Mouse (Mus musculus): ENCODE data around the gene Flot2. TPM values are rescaled to one million over a fixed set of nuclear protein-coding genes. Genes with fewer than 3 reads are reported as not detected.

The Flot2 gene
- total and polyA plus RNA-seq, 2 experiments from 2014 or later = 77.9 to 95.0 TPM

DNA sequence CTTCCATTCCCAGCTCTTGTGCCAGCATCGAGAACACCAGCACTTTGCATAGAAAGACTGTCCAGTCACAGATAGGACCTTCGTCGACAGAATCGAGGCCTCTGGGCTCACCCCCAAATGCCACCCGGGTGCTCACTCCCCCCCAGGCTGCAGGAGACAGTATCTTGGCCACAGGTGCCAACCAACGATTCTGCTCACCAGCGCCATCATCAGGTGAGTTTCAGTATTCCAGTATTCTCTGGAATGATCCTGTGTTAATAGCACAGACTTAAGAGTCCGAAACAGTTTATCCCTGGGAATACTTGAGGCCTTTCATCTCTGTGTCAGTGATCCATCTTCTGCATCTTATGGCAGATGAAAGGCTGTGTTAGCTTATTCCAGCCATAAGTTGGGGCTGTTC lies 14.1 kb upstream of the Flot2 start:
- DNase-seq (ENCODE audit: low spot score) (no peak), ATAC-seq (ENCODE audit: insufficient read depth, low read depth) (no peak)
- TF ChIP-seq CTCF (IDR thresholded peaks at IDR 0.05; ENCODE audit: low read depth) = peak; percentile 34; the same call in 1 of the 2 replicates
- TF ChIP-seq EP300 (IDR thresholded peaks at IDR 0.05; ENCODE audit: low read depth) = no peak
- 79% methylated on average over 8 of the region's 8 CpGs for WGBS
- Histone ChIP-seq H3K9ac (replicated peaks; ENCODE audit: low read depth, low read length) (no peak overlapping the region), H3K4me1 (ENCODE audit: control insufficient read depth, insufficient read depth) (no peaks in the 10 kb centered on the region), H3K4me2 (ENCODE audit: low read depth, low read length) (no peak overlapping the region), H3K4me3 (ENCODE audit: low read depth, low read length) (no peak overlapping the region), H3K27ac (ENCODE audit: low read depth) (no peak overlapping the region), H3K9me3 (replicated peaks; ENCODE audit: control insufficient read depth, low read length) (no peaks in the 10 kb centered on the region), H3K36me3 (replicated peaks; ENCODE audit: control insufficient read depth, insufficient read depth, low read length) (peaks cover 87% of the 10 kb centered on the region), H3K27me3 (ENCODE audit: control insufficient read depth, insufficient read depth, low read length) (no peaks in the 10 kb centered on the region)

DNA sequence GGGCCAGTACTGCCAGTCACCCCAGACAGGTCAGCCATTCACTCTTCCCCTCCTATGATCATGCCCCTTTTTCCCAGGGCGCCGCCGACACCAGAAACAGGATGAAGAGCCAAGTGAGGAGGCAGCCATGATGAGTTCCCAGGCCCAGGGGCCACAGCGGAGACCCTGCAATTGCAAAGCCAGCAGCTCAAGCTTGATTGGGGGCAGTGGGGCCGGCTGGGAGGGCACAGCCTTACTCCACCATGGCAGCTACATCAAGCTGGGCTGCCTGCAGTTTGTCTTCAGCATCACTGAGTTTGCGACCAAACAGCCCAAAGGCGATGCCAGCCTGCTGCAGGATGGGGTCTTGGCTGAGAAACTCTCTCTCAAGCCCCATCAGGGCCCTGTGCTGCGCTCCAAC lies 8.5 kb upstream of the Flot2 start:
- Histone ChIP-seq H3K9ac (replicated peaks; ENCODE audit: low read depth, low read length) (no peak overlapping the region), H3K27ac (ENCODE audit: low read depth) (no peak overlapping the region), H3K27me3 (ENCODE audit: control insufficient read depth, insufficient read depth, low read length) (no peaks in the 10 kb centered on the region), H3K4me1 (ENCODE audit: control insufficient read depth, insufficient read depth) (peaks cover 13% of the 10 kb centered on the region), H3K4me2 (ENCODE audit: low read depth, low read length) (no peak overlapping the region), H3K4me3 (ENCODE audit: low read depth, low read length) (no peak overlapping the region), H3K9me3 (replicated peaks; ENCODE audit: control insufficient read depth, low read length) (no peaks in the 10 kb centered on the region), H3K36me3 (replicated peaks; ENCODE audit: control insufficient read depth, insufficient read depth, low read length) (peaks cover 57% of the 10 kb centered on the region)
- ATAC-seq (ENCODE audit: insufficient read depth, low read depth) (no peak), DNase-seq (ENCODE audit: low spot score) (no peak)
- TF ChIP-seq CTCF (IDR thresholded peaks at IDR 0.05; ENCODE audit: low read depth) (no peak), EP300 (IDR thresholded peaks at IDR 0.05; ENCODE audit: low read depth) (no peak)
- 86% methylated on average over 8 of the region's 8 CpGs for WGBS

DNA sequence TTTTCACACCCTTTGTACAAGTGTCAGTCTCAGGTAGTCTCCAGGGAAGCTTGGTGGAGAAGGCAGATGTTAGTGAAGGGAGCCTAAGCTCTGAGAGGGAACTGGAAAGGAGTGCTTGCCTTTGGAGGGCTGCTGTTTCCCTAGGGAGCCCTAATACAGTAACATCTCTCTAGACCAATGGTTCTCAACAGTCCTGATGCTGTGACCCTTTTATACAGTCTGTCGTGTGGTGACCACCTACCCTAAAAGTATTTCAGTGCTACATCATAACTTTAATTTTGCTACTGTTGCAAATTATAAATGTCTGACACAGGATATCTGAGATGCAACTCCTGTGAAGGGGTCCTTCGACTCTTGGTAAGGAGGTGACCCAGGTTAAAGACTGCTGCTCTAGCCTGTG lies 7.1 kb upstream of the Flot2 start:
- peaks cover 50% of the 10 kb centered on the region for H3K36me3 ChIP-seq (replicated peaks; ENCODE audit: control insufficient read depth, insufficient read depth, low read length)

DNA sequence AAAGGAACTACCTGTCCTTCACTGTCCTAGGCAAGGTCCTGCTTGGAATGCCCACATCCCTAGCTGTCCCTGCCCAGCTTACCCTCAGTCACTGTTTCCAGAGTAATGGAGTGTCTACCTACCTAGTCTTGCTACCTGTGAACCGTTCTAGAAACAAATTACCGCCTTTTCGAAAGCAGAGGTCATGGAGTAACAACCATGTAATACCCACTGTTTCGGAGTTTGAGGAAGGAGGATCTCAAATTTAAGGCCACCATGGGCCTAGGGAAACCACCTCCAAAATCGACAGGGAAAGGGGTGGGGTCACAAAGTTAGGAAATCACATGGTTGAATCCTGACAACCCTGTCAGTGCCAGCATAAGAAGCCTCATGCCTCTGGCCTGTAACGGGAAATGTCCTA lies 6.3 kb upstream of the Flot2 start:
- Histone ChIP-seq H3K36me3 (replicated peaks; ENCODE audit: control insufficient read depth, insufficient read depth, low read length) (peaks cover 42% of the 10 kb centered on the region), H3K9ac (replicated peaks; ENCODE audit: low read depth, low read length) (0 out of 2 replicates have a peak overlapping the region, but pooled peaks have one; percentile 66), H3K4me2 (ENCODE audit: low read depth, low read length) (peak overlapping the region; percentile 97), H3K9me3 (replicated peaks; ENCODE audit: control insufficient read depth, low read length) (no peaks in the 10 kb centered on the region), H3K27me3 (ENCODE audit: control insufficient read depth, insufficient read depth, low read length) (no peaks in the 10 kb centered on the region), H3K4me1 (ENCODE audit: control insufficient read depth, insufficient read depth) (peaks cover 13% of the 10 kb centered on the region), H3K4me3 (ENCODE audit: low read depth, low read length) (peak overlapping the region; percentile 68), H3K27ac (ENCODE audit: low read depth) (no peak overlapping the region)
- DNase-seq (ENCODE audit: low spot score) (no peak), ATAC-seq (ENCODE audit: insufficient read depth, low read depth) (no peak)
- no peak for TF ChIP-seq CTCF (IDR thresholded peaks at IDR 0.05; ENCODE audit: low read depth)
- WGBS = 43% methylated on average over 6 of the region's 6 CpGs

More for the DNA sequence above, 7.1 kb upstream of the Flot2 start:
- H3K9ac ChIP-seq (replicated peaks; ENCODE audit: low read depth, low read length) = no peak overlapping the region
- TF ChIP-seq EP300 (IDR thresholded peaks at IDR 0.05; ENCODE audit: low read depth) (no peak), CTCF (IDR thresholded peaks at IDR 0.05; ENCODE audit: low read depth) (no peak)
- H3K4me1 ChIP-seq (ENCODE audit: control insufficient read depth, insufficient read depth) = peaks cover 13% of the 10 kb centered on the region
- no peaks in the 10 kb centered on the region for H3K27me3 ChIP-seq (ENCODE audit: control insufficient read depth, insufficient read depth, low read length)
- H3K4me3 ChIP-seq (ENCODE audit: low read depth, low read length) = no peak overlapping the region
- ATAC-seq (ENCODE audit: insufficient read depth, low read depth) (no peak), DNase-seq (ENCODE audit: low spot score) (no peak)
- no peak overlapping the region for H3K27ac ChIP-seq (ENCODE audit: low read depth)
- no peak overlapping the region for H3K4me2 ChIP-seq (ENCODE audit: low read depth, low read length)
- no peaks in the 10 kb centered on the region for H3K9me3 ChIP-seq (replicated peaks; ENCODE audit: control insufficient read depth, low read length)
- WGBS = 70% methylated on average over 2 of the region's 2 CpGs

DNA sequence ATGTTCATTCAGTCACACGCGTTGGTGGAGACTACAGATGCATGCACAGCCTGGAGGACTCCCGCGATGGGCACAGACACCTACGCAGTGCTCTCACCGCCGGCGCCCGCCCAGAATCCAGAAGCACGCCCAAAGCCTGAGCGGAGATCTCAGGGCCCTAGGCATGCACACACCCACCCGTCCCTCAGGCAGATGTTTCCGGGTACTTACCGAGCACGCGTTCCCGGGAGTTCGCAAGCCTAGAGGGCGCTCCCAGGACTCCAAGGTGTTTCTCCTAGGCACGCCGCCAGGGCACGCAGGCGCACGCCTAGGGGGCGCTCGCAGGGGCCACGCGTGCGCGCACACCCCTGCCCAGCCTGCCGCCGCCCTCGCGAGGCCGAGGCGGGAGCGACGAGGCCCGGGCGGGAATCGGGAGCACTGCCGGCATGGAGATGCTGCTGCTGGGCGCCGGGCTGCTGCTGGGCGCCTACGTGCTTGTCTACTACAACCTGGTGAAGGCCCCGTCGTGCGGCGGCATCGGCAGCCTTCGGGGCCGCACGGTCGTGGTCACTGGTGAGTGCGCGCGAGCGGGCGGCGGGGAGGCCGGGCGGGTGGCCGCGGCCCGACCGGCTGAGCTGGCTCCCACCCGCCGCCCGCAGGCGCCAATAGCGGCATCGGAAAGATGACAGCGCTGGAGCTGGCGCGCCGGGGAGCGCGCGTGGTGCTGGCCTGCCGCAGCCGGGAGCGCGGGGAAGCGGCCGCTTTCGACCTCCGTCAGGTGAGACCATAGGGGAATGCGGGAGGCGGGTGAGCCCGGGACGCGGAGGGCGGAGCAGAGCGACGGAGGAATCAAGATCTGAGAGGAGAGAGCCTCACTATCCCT lies 5.6 kb upstream of the Flot2 start, which contains the start of gene Dhrs13:
Gene Dhrs13, plus strand, starts transcription at position 334 of the 862 bp plus-strand sequence.
- no peaks in the 10 kb centered on the region for H3K9me3 ChIP-seq (replicated peaks; ENCODE audit: control insufficient read depth, low read length)
- peak within 1 kb of the TSS; percentile 66 for H3K27ac ChIP-seq (ENCODE audit: low read depth)
- peaks cover 13% of the 10 kb centered on the region for H3K4me1 ChIP-seq (ENCODE audit: control insufficient read depth, insufficient read depth)
- H3K9ac ChIP-seq (replicated peaks; ENCODE audit: low read depth, low read length) = peak within 1 kb of the TSS; percentile 66
- peak within 1 kb of the TSS; percentile 68 for H3K4me3 ChIP-seq (ENCODE audit: low read depth, low read length)
- peaks cover 34% of the 10 kb centered on the region for H3K36me3 ChIP-seq (replicated peaks; ENCODE audit: control insufficient read depth, insufficient read depth, low read length)
- peak within 1 kb of the TSS; percentile 97 for H3K4me2 ChIP-seq (ENCODE audit: low read depth, low read length)
- ATAC-seq (ENCODE audit: insufficient read depth, low read depth) (peak; percentile 92), DNase-seq (ENCODE audit: low spot score) (peak; percentile 89)
- TF ChIP-seq EP300 (IDR thresholded peaks at IDR 0.05; ENCODE audit: low read depth) (no peak), CTCF (IDR thresholded peaks at IDR 0.05; ENCODE audit: low read depth) (peak; percentile 73)
- H3K27me3 ChIP-seq (ENCODE audit: control insufficient read depth, insufficient read depth, low read length) = no peaks in the 10 kb centered on the region
- WGBS = under 1% methylated on average over 95 of the region's 96 CpGs

Measured in heart, postnatal 0 days (tissue).